Mouse (Mus musculus) MEL (cell line): ENCODE measurements around the gene Slc16a8. TPM values are rescaled to one million over a fixed set of nuclear protein-coding genes. Genes with fewer than 3 reads are reported as not detected.

ENCODE experiments used
- DNase-seq: peaks from one replicate; pipeline ENCODE4 v3.0.0; 2011; ENCODE audit warnings: low read depth, low spot score
- H3K27ac ChIP-seq: 2 replicates; pipeline ENCODE4 v1.5.1; 2012; ENCODE audit warnings: low read depth, mild to moderate bottlenecking, control low read depth, low read length, moderate library complexity; ENCODE audit not compliant: control insufficient read depth
- H3K27me3 ChIP-seq, 2 experiments: fragments of 150-350 bp in 1 of 2; sonication (generic) in 1 of 2; 2 replicates each; pipeline ENCODE4 v1.6.1; 2012; ENCODE audit warnings: low read length in 2 of 2, mild to moderate bottlenecking in 2 of 2, improper control_type of control experiment in 1 of 2, moderate library complexity in 1 of 2; ENCODE audit not compliant: insufficient read depth in 2 of 2, control insufficient read depth in 1 of 2
- H3K36me3 ChIP-seq, 2 experiments: 2 replicates each; pipeline ENCODE4 v1.6.1; 2012 to 2014; ENCODE audit warnings: low read length in 2 of 2, improper control_type of control experiment in 1 of 2, inconsistent platforms in 1 of 2, mild to moderate bottlenecking in 1 of 2; ENCODE audit not compliant: insufficient read depth in 2 of 2, control insufficient read depth in 1 of 2
- H3K4me1 ChIP-seq, 2 experiments: fragments of 150-350 bp in 1 of 2; sonication (generic) in 1 of 2; 2 replicates each; pipeline ENCODE4 v1.6.1; 2012; ENCODE audit warnings: low read length in 2 of 2, improper control_type of control experiment in 1 of 2, mild to moderate bottlenecking in 1 of 2; ENCODE audit not compliant: insufficient read depth in 2 of 2, control insufficient read depth in 1 of 2
- H3K4me3 ChIP-seq, 2 experiments: fragments of 150-350 bp in 1 of 2; sonication (generic) in 1 of 2; 2 replicates each; pipeline ENCODE4 v1.5.1; 2012; ENCODE audit warnings: low read depth in 2 of 2, low read length in 2 of 2, mild to moderate bottlenecking in 2 of 2, moderate library complexity in 2 of 2, control low read depth in 1 of 2, improper control_type of control experiment in 1 of 2; ENCODE audit not compliant: control insufficient read depth in 1 of 2, insufficient read depth in 1 of 2
- H3K79me2 ChIP-seq: 2 replicates; pipeline ENCODE4 v1.6.1; 2012; ENCODE audit warnings: mild to moderate bottlenecking, low read length, moderate library complexity; ENCODE audit not compliant: control insufficient read depth, poor library complexity, insufficient read depth
- H3K9ac ChIP-seq: 2 replicates; pipeline ENCODE4 v1.6.1; 2012; ENCODE audit warnings: low read depth, mild to moderate bottlenecking, control low read depth, low read length, moderate library complexity; ENCODE audit not compliant: control insufficient read depth, poor library complexity, severe bottlenecking
- H3K9me3 ChIP-seq: fragments of 150-350 bp; sonication (generic); replicated peaks from 2 replicates; pipeline ENCODE4 v1.6.1; 2012; ENCODE audit warnings: mild to moderate bottlenecking, low read length, improper control_type of control experiment, moderate library complexity; ENCODE audit not compliant: insufficient read depth
- BHLHE40 ChIP-seq: IDR thresholded peaks from 2 replicates; pipeline ENCODE4 v1.6.1; 2012; ENCODE audit warnings: low read depth, mild to moderate bottlenecking, inconsistent platforms, low read length, improper control_type of control experiment, borderline replicate concordance
- CHD1 ChIP-seq: IDR thresholded peaks from 2 replicates; pipeline ENCODE4 v1.6.1; 2012; ENCODE audit warnings: low read depth, mild to moderate bottlenecking, inconsistent platforms, low read length, improper control_type of control experiment
- CTCF ChIP-seq, 3 experiments: IDR thresholded peaks in 2 of 3; conservative IDR thresholded peaks in 1 of 3; 2 replicates each; pipeline ENCODE4 v1.5.1; 2011 to 2012; ENCODE audit warnings: low read length in 3 of 3, low read depth in 2 of 3, mild to moderate bottlenecking in 2 of 3, improper control_type of control experiment in 1 of 3, inconsistent platforms in 1 of 3, mixed read lengths in 1 of 3, moderate library complexity in 1 of 3; ENCODE audit not compliant: control insufficient read depth in 1 of 3, insufficient read depth in 1 of 3, poor library complexity in 1 of 3, severe bottlenecking in 1 of 3
- EP300 ChIP-seq, 2 experiments: IDR thresholded peaks; 2 replicates each; pipeline ENCODE4 v1.6.1; 2011; ENCODE audit warnings: improper control_type of control experiment in 2 of 2, low read length in 2 of 2, low read depth in 1 of 2, mild to moderate bottlenecking in 1 of 2
- ETS1 ChIP-seq: IDR thresholded peaks from 2 replicates; pipeline ENCODE4 v1.6.1; 2012; ENCODE audit warnings: low read depth, mild to moderate bottlenecking, inconsistent platforms, low read length, improper control_type of control experiment, moderate library complexity
- GABPA ChIP-seq: IDR thresholded peaks from 2 replicates; pipeline ENCODE4 v1.6.1; 2012; ENCODE audit warnings: low read depth, mild to moderate bottlenecking, inconsistent platforms, low read length, improper control_type of control experiment, moderate library complexity
- HCFC1 ChIP-seq: IDR thresholded peaks from 2 replicates; pipeline ENCODE4 v1.6.1; 2012; ENCODE audit warnings: low read depth, mild to moderate bottlenecking, inconsistent platforms, low read length, improper control_type of control experiment, moderate library complexity
- KAT2A ChIP-seq: conservative IDR thresholded peaks from 2 replicates; pipeline ENCODE4 v1.6.1; 2012; ENCODE audit warnings: low read depth, low read length, improper control_type of control experiment, inconsistent platforms
- MAFK ChIP-seq: IDR thresholded peaks from 2 replicates; pipeline ENCODE4 v1.6.1; 2011; ENCODE audit warnings: low read depth, mild to moderate bottlenecking, low read length, improper control_type of control experiment, borderline replicate concordance
- MAZ ChIP-seq: IDR thresholded peaks from 2 replicates; pipeline ENCODE4 v1.6.1; 2012; ENCODE audit warnings: low read depth, mild to moderate bottlenecking, inconsistent platforms, low read length, improper control_type of control experiment
- MEF2A ChIP-seq: IDR thresholded peaks from 2 replicates; pipeline ENCODE4 v1.6.1; 2014; ENCODE audit warnings: low read depth, mild to moderate bottlenecking, inconsistent platforms, low read length, improper control_type of control experiment; ENCODE audit not compliant: poor library complexity, insufficient replicate concordance, severe bottlenecking; ENCODE audit errors: extremely low read depth
- MXI1 ChIP-seq: IDR thresholded peaks from 2 replicates; pipeline ENCODE4 v1.6.1; 2011; ENCODE audit warnings: mild to moderate bottlenecking, low read depth, low read length, improper control_type of control experiment
- MYC ChIP-seq: IDR thresholded peaks from 2 replicates; pipeline ENCODE4 v1.6.1; 2011; ENCODE audit warnings: low read depth, mild to moderate bottlenecking, low read length, improper control_type of control experiment, moderate library complexity
- NELFE ChIP-seq: IDR thresholded peaks from 2 replicates; pipeline ENCODE4 v1.6.1; 2011; ENCODE audit warnings: low read depth, low read length, improper control_type of control experiment
- NRF1 ChIP-seq: IDR thresholded peaks from 2 replicates; pipeline ENCODE4 v1.6.1; 2014; ENCODE audit warnings: low read depth, mild to moderate bottlenecking, inconsistent platforms, low read length, improper control_type of control experiment, moderate library complexity; ENCODE audit not compliant: poor library complexity, insufficient read depth, severe bottlenecking
- POLR2A ChIP-seq, 2 experiments: IDR thresholded peaks; 2 replicates each; pipeline ENCODE4 v1.6.1; 2011 to 2012; ENCODE audit warnings: low read length in 2 of 2, mild to moderate bottlenecking in 2 of 2, control low read depth in 1 of 2, improper control_type of control experiment in 1 of 2, low read depth in 1 of 2, moderate library complexity in 1 of 2; ENCODE audit not compliant: control insufficient read depth in 1 of 2, insufficient read depth in 1 of 2, poor library complexity in 1 of 2
- POLR2AphosphoS2 ChIP-seq: IDR thresholded peaks from 2 replicates; pipeline ENCODE4 v1.6.1; 2011; ENCODE audit warnings: low read length, improper control_type of control experiment
- RAD21 ChIP-seq: IDR thresholded peaks from 2 replicates; pipeline ENCODE4 v1.6.1; 2011; ENCODE audit warnings: mild to moderate bottlenecking, low read depth, low read length, improper control_type of control experiment
- SMC3 ChIP-seq: IDR thresholded peaks from 2 replicates; pipeline ENCODE4 v1.6.1; 2011; ENCODE audit warnings: low read depth, low read length, improper control_type of control experiment
- TAL1 ChIP-seq: IDR thresholded peaks from 2 replicates; pipeline ENCODE4 v1.6.1; 2012; ENCODE audit warnings: mild to moderate bottlenecking, inconsistent platforms, low read length, moderate library complexity, mixed read lengths
- UBTF ChIP-seq: IDR thresholded peaks from 2 replicates; pipeline ENCODE4 v1.6.1; 2012; ENCODE audit warnings: low read depth, mild to moderate bottlenecking, inconsistent platforms, low read length, improper control_type of control experiment, moderate library complexity, borderline replicate concordance; ENCODE audit not compliant: insufficient read depth
- USF2 ChIP-seq, 2 experiments: IDR thresholded peaks; 2 replicates each; pipeline ENCODE4 v1.6.1; 2011 to 2012; ENCODE audit warnings: improper control_type of control experiment in 2 of 2, low read length in 2 of 2, borderline replicate concordance in 1 of 2, inconsistent platforms in 1 of 2, low read depth in 1 of 2, mild to moderate bottlenecking in 1 of 2; ENCODE audit not compliant: insufficient read depth in 1 of 2
- ZMIZ1 ChIP-seq: IDR thresholded peaks from 2 replicates; pipeline ENCODE4 v1.6.1; 2012; ENCODE audit warnings: low read depth, mild to moderate bottlenecking, inconsistent platforms, low read length, improper control_type of control experiment, moderate library complexity
- polyA plus RNA-seq, 2 experiments: library from polyadenylated mRNA; stranded (reverse) in 1 of 2; unstranded in 1 of 2; fragments of >175 nt in 1 of 2; fragments of >200 nt in 1 of 2; gene quantifications; 2 replicates each; pipeline versions ENCODE4 v1.2.1 to v1.2.4; 2012; ENCODE audit warnings: low replicate concordance in 2 of 2, low read depth in 1 of 2; ENCODE audit not compliant: insufficient read length in 2 of 2, insufficient read depth in 1 of 2, missing spikeins in 1 of 2
- total RNA-seq: library from RNA; depleted of rRNA; stranded (reverse); fragments of 300-350 nt; gene quantifications from 2 replicates; pipeline ENCODE4 v1.2.3, GENCODE M21; 2012

The Slc16a8 gene
- total and polyA plus RNA-seq, 3 experiments: 0.15 to 0.47 TPM; not detected in 1

DNA sequence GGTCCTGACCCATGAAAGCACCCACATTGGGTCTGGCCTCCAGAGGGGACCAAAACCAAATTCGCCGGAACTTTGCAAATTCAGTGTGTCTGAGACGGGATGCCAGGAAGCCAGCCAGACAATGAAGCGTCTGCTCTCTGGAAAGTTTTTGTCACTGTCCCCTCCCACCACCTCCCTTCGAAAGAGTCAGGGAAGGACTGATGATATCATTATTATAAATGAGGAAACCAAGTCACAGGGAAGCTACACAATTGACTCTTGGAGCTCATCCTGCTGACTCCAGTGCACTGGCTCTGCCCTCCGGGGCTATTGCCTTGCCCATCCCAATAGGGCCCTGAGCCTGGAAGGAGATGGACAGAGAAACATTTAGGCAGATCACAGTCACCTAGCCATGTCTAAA lies 41.0 kb downstream of the Slc16a8 start:
- peaks cover 9% of the 10 kb centered on the region; the same call in 1 of the 2 replicates for H3K79me2 ChIP-seq
- TF ChIP-seq USF2 (IDR thresholded peaks at IDR 0.05; ENCODE audit: borderline replicate concordance in 1 of 2, insufficient read depth in 1 of 2, low read depth in 1 of 2, low read length in 2 of 2) (no peak), NELFE (no peak), ZMIZ1 (no peak), RAD21 (no peak), POLR2AphosphoS2 (no peak), MAFK (no peak), SMC3 (no peak), MYC (no peak), BHLHE40 (no peak), ETS1 (no peak), EP300 (IDR thresholded peaks at IDR 0.05; ENCODE audit: low read depth in 1 of 2, low read length in 2 of 2) (no peak), KAT2A (no peak), NRF1 (no peak), TAL1 (no peak), CTCF (IDR thresholded peaks at IDR 0.05 in 2 of 3, conservative IDR thresholded peaks at IDR 0.05 in 1 of 3; ENCODE audit: control insufficient read depth in 1 of 3, insufficient read depth in 1 of 3, low read depth in 2 of 3, low read length in 3 of 3, poor library complexity in 1 of 3, severe bottlenecking in 1 of 3) (no peak), GABPA (no peak)
- TF ChIP-seq, all 39 proteins: peak for 0
- no peak for DNase-seq
- Histone ChIP-seq H3K4me1 (peaks cover 0 to under 1% of the 10 kb centered on the region in 2 experiments; a peak in 3 of 4 replicates), H3K9me3 (no peaks in the 10 kb centered on the region), H3K36me3 (peaks cover 0 to 2% of the 10 kb centered on the region in 2 experiments; a peak in 1 of 4 replicates), H3K27ac (no peak overlapping the region), H3K4me3 (no peak overlapping the region), H3K9ac (no peak overlapping the region), H3K27me3 (no peaks in the 10 kb centered on the region)

DNA sequence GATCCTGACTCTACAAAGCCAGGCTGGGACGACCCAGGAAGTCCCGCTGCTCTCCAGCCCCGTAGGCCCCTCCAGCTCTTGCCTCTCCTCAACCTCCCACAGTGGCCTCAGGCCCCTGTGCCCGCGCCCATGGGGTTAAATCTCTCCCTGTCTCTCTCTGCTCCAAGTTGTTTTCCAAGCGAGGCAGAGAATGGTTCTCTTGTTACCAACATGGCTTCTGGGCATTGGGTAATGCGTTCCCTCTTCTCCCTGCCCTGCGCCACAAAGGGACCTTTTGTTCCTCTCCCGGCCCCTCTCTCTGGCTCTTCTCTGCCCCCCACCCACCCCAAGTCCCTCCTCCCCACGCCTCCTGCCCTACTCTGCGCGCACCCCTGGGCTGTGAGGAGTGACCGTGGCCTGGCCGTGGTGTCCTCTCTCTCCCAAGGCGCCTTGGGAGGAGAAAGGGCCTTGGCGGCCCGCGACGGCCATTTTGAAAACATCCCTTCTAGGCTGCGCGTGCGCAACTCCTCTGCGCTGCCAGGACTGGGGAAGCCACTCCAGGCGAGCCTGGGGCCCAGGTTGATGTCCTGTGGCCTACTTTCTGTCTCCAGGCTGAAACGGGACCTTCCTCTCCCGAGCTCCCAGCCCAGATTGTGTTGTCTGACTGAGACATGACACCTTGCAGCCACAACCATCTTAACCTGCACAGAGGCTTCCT lies 41.7 kb downstream of the Slc16a8 start:
- Histone ChIP-seq H3K9me3 (no peaks in the 10 kb centered on the region), H3K36me3 (peaks cover 0 to 7% of the 10 kb centered on the region in 2 experiments; a peak in 2 of 4 replicates), H3K4me3 (no peak overlapping the region), H3K9ac (no peak overlapping the region), H3K27me3 (no peaks in the 10 kb centered on the region), H3K4me1 (peaks cover 5 to 8% of the 10 kb centered on the region in 2 experiments), H3K27ac (no peak overlapping the region), H3K79me2 (peaks cover 9% of the 10 kb centered on the region; the same call in 1 of the 2 replicates)
- DNase-seq: no peak
- no peak for TF ChIP-seq NELFE
- TF ChIP-seq POLR2A (IDR thresholded peaks at IDR 0.05; ENCODE audit: control insufficient read depth in 1 of 2, insufficient read depth in 1 of 2, low read depth in 1 of 2, low read length in 2 of 2, poor library complexity in 1 of 2): no peak
- no peak for TF ChIP-seq EP300 (IDR thresholded peaks at IDR 0.05; ENCODE audit: low read depth in 1 of 2, low read length in 2 of 2)
- no peak for TF ChIP-seq CHD1
- TF ChIP-seq UBTF: no peak
- no peak for TF ChIP-seq HCFC1
- TF ChIP-seq MXI1: no peak
- TF ChIP-seq SMC3: no peak
- no peak for TF ChIP-seq MEF2A
- TF ChIP-seq MAZ: no peak
